ENCODE assay signal across 8 mouse cellular contexts in the genomic region with DNA sequence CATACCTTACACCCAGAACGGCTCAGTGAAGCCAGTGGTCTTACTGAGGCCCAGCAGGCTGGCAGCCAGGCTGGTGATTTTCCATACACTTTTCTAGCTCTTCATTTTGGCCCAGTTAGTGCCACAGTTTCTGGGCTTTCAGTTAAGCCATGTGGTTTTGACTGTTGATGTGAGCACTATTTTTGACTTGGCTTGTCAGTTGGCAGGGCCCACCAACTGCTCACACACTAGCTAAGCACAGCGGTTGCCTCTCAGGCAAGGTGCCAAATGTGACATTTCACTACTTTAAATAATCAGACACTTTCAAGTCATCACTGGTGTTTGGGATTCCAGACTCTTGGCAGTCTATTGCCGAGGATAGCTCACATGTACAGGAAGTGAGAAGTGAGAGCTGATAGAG.
A peak's percentile ranks its signal among the peaks of the same experiment; 100 is the strongest.
DNase-seq lines count a peak whose midpoint lies in the region; ATAC-seq and TF ChIP-seq lines count a peak whose summit lies in the region.

No protein-coding gene starts in this region.

- H3K4me2 ChIP-seq in heart, embryonic 14.5 days (ENCODE audit: low read length) = no peak overlapping the region

- no peak overlapping the region for H3K4me3 ChIP-seq in heart, embryonic 14.5 days (ENCODE audit: control insufficient read depth in 1 of 2, insufficient read depth in 1 of 2, low read depth in 1 of 2, low read length in 2 of 2)
- no peak overlapping the region for H3K4me3 ChIP-seq in kidney, adult 2 months (ENCODE audit: insufficient read depth, low read depth, low read length)

- TF ChIP-seq POLR2A in kidney, adult 2 months (IDR thresholded peaks at IDR 0.05; ENCODE audit: low read depth, low read length) = no peak

- H3K9me3 ChIP-seq in heart, embryonic 14.5 days (ENCODE audit: control insufficient read depth, low read length) = no peaks in the 10 kb centered on the region

- peaks cover 2 to 8% of the 10 kb centered on the region in 2 experiments; a peak in 2 of 4 replicates for H3K4me1 ChIP-seq in heart, embryonic 14.5 days (ENCODE audit: control insufficient read depth in 2 of 2, insufficient read depth in 2 of 2, low read length in 2 of 2)
- H3K4me1 ChIP-seq in kidney, adult 2 months (ENCODE audit: control insufficient read depth, insufficient read depth, low read length) = no peaks in the 10 kb centered on the region

- no peaks in the 10 kb centered on the region for H3K27me3 ChIP-seq in heart, embryonic 14.5 days (ENCODE audit: control insufficient read depth, insufficient read depth, low read length)
- H3K27me3 ChIP-seq in kidney, adult 2 months (replicated peaks; ENCODE audit: control insufficient read depth, insufficient read depth, low read length) = no peaks in the 10 kb centered on the region

- ATAC-seq in heart, embryonic 14.5 days (ENCODE audit: insufficient number of reproducible peaks, insufficient read depth, low FRiP score, low read depth) = peak; percentile 79; the same call in 1 of the 2 replicates
- ATAC-seq in inflammation-experienced regulatory T-cells, adult 6 months = no peak

- TF ChIP-seq CTCF in kidney, adult 2 months (conservative IDR thresholded peaks at IDR 0.05; ENCODE audit: insufficient read depth, insufficient read length, low read depth, low read length) = no peak

- 14% methylated on average over 3 of the region's 3 CpGs for WGBS in heart, embryonic 14.5 days
- WGBS in kidney, adult 2 months = 63% methylated on average over 3 of the region's 3 CpGs

- H3K9ac ChIP-seq in heart, embryonic 14.5 days (ENCODE audit: low read length) = no peak overlapping the region

- peak; percentile 96 for DNase-seq in brain, adult 2 months (ENCODE audit: low read depth, low spot score)
- peak; percentile 68 to 74 for DNase-seq in cerebellum, adult 18-20 months
- DNase-seq in left cerebral cortex, postnatal 10 days (ENCODE audit: extremely low spot score in 1 of 2, low spot score in 2 of 2) = peak; percentile 72 to 77
- DNase-seq in kidney, adult 2 months = no peak
- no peak for DNase-seq in testis, postnatal 10 days (ENCODE audit: low spot score)
- no peak for DNase-seq in gastrocnemius, postnatal 14 days

- no peaks in the 10 kb centered on the region for H3K36me3 ChIP-seq in heart, embryonic 14.5 days (ENCODE audit: control insufficient read depth, insufficient read depth, low read length)
- H3K36me3 ChIP-seq in kidney, adult 2 months (ENCODE audit: control insufficient read depth, insufficient read depth, low read length) = no peaks in the 10 kb centered on the region

- peak overlapping the region; percentile 81 to 82 for H3K27ac ChIP-seq in heart, embryonic 14.5 days (replicated peaks in 1 of 2; ENCODE audit: control insufficient read depth in 1 of 2, insufficient read depth in 1 of 2, low read depth in 2 of 2, low read length in 2 of 2)
- no peak overlapping the region for H3K27ac ChIP-seq in kidney, adult 2 months (ENCODE audit: insufficient read depth, low read depth, low read length)

- intact Hi-C loops in left cerebral cortex, postnatal 10 days (cut with DNase I) = no loop called here
- intact Hi-C loops in gastrocnemius, postnatal 14 days (cut with DNase I; ENCODE audit: low total_unique reads) = no loop called here

Comparison
In these comparisons a context has a peak if more than half of its experiments do, and no peak if none do; other contexts are left out.
1. DNase-seq: peak in brain, adult 2 months (single experiment), cerebellum, adult 18-20 months (2 of 2) and left cerebral cortex, postnatal 10 days (2 of 2); none in kidney, adult 2 months (single experiment), testis, postnatal 10 days (single experiment) and gastrocnemius, postnatal 14 days (single experiment).